Mouse (Mus musculus): ENCODE data around the gene Herc3. TPM values are rescaled to one million over a fixed set of nuclear protein-coding genes. Genes with fewer than 3 reads are reported as not detected.

Gene Herc3
- polyA plus RNA-seq, 1 experiment: 2.8 TPM

DNA sequence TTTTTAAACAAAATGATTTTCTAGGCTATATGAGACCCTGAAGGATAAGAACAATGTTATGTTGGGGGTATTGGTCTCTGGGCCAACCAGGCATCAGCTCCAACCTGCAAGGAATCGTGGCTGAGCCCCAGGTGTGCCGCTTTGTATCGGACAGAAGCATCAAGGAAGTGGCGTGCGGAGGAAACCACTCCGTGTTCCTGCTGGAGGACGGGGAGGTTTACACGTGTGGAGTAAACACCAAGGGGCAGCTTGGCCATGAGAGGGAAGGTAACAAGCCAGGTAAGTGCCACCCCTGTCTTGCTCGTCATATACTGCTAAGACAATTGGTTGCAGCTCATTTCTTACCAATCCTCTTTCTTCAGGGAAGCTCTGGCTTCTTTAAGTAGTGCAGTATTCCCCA is 12.3 kb downstream of the Herc3 start:
- H3K4me3 ChIP-seq (ENCODE audit: control insufficient read depth, low read depth, low read length): no peak overlapping the region
- TF ChIP-seq CTCF (IDR thresholded peaks at IDR 0.05; ENCODE audit: control insufficient read depth, insufficient read depth, insufficient replicate concordance, low read depth, low read length) (no peak), POLR2A (IDR thresholded peaks at IDR 0.05; ENCODE audit: control insufficient read depth, low read depth, low read length) (no peak)
- H3K4me1 ChIP-seq (ENCODE audit: control insufficient read depth, insufficient read depth, low read length): no peaks in the 10 kb centered on the region
- no peaks in the 10 kb centered on the region for H3K36me3 ChIP-seq (ENCODE audit: control insufficient read depth, insufficient read depth, low read length)
- H3K27ac ChIP-seq (ENCODE audit: control insufficient read depth, insufficient read depth, low read depth, low read length): no peak overlapping the region
- no peaks in the 10 kb centered on the region for H3K27me3 ChIP-seq (ENCODE audit: control insufficient read depth, insufficient read depth, low read length)

DNA sequence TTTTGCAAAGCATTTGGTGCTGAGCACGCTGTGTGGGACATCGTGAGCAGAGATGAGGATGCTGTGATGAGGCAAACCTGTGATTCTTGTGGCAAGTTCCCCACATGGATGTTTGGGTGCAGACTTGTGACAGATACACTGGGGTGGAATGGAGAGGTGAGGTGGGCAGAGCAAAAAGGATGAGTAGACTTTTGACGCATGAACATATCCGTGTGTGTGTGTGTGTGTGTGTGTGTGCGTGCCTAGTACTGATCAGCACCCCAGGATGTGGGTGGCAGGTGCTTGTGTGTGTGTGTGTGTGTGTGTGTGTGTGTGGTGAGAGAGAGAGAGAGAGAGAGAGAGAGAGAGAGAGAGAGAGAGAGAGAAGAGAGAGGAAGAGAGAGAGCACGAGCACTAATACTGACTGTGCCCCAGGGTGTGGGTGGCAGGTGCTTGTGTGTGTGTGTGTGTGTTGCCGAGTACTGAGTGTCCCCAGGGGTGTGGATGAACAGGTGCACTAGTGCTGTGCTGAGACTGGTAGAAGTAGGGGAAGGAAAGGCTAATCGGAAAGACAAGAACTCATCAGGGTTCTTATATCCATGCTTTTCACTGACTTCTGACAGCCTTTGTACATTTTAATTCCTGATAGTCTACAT is 13.0 kb downstream of the Herc3 start:
- Histone ChIP-seq H3K27ac (ENCODE audit: control insufficient read depth, insufficient read depth, low read depth, low read length) (no peak overlapping the region), H3K36me3 (ENCODE audit: control insufficient read depth, insufficient read depth, low read length) (no peaks in the 10 kb centered on the region), H3K4me3 (ENCODE audit: control insufficient read depth, low read depth, low read length) (no peak overlapping the region), H3K27me3 (ENCODE audit: control insufficient read depth, insufficient read depth, low read length) (no peaks in the 10 kb centered on the region), H3K4me1 (ENCODE audit: control insufficient read depth, insufficient read depth, low read length) (no peaks in the 10 kb centered on the region)
- TF ChIP-seq POLR2A (IDR thresholded peaks at IDR 0.05; ENCODE audit: control insufficient read depth, low read depth, low read length) (no peak), CTCF (IDR thresholded peaks at IDR 0.05; ENCODE audit: control insufficient read depth, insufficient read depth, insufficient replicate concordance, low read depth, low read length) (no peak)

DNA sequence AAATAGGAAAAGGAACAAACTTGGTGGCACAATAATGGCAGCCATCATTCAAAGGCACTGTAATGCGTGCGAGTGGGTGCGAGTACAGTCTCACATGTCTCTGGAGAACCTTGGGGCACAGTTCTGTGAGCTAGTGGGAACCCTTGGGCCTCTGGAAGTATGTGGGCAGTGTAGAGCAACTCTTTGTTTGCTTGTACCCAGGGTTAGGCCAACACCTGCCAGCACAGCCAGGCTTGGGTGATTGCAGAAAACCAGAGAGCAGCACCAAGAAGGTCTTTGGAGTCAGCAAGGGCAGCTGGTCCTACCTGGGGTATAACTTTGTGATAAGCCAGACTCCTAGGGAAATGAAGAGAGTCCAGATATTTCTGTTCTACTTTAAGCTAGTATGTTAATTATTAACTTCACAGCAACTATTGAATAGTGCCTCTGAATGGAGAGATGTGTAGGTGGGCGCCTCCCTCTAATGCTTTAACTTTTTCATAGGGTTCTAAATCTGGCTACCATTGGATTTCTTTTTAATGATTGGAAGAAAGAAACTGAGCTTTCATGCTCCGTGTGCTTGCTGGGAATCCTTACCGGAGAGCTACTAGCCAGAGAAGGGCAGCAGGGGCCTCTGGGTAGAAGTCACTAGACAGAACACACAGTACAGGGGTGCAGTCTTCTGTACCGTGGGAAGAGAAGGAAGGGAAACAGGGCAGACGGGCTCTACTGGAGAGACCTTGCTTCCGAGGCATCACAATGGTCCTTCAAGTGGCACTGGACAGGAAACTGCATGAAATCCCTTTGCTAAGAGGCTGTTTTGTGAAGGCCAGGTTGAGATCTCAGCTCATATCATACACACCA is 15.8 kb downstream of the Herc3 start:
- Histone ChIP-seq H3K36me3 (ENCODE audit: control insufficient read depth, insufficient read depth, low read length) (no peaks in the 10 kb centered on the region), H3K4me3 (ENCODE audit: control insufficient read depth, low read depth, low read length) (no peak overlapping the region), H3K27me3 (ENCODE audit: control insufficient read depth, insufficient read depth, low read length) (no peaks in the 10 kb centered on the region), H3K27ac (ENCODE audit: control insufficient read depth, insufficient read depth, low read depth, low read length) (no peak overlapping the region), H3K4me1 (ENCODE audit: control insufficient read depth, insufficient read depth, low read length) (no peaks in the 10 kb centered on the region)
- TF ChIP-seq POLR2A (IDR thresholded peaks at IDR 0.05; ENCODE audit: control insufficient read depth, low read depth, low read length): no peak
- TF ChIP-seq CTCF (IDR thresholded peaks at IDR 0.05; ENCODE audit: control insufficient read depth, insufficient read depth, insufficient replicate concordance, low read depth, low read length): no peak

DNA sequence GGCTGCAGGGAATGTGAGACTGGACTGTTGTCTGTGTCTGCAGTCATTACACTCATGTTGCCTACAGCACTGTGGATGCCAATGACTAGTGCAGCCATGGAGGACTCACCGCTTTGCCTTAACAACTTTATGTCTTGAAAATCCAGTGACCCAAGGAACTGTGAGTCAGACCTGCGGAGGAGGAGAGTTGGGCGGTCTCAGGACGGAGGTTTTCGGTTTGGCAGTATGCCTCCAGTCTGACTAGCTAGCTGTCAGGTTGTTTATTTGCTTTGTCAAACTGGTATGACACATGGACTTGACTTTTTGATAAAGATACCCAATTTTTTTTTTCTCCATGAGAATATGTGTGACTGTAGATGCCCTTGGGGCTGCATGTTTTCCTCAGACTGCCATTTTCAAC is 16.6 kb downstream of the Herc3 start:
- Histone ChIP-seq H3K27ac (ENCODE audit: control insufficient read depth, insufficient read depth, low read depth, low read length) (no peak overlapping the region), H3K36me3 (ENCODE audit: control insufficient read depth, insufficient read depth, low read length) (no peaks in the 10 kb centered on the region), H3K4me3 (ENCODE audit: control insufficient read depth, low read depth, low read length) (no peak overlapping the region), H3K4me1 (ENCODE audit: control insufficient read depth, insufficient read depth, low read length) (no peaks in the 10 kb centered on the region), H3K27me3 (ENCODE audit: control insufficient read depth, insufficient read depth, low read length) (no peaks in the 10 kb centered on the region)
- TF ChIP-seq CTCF (IDR thresholded peaks at IDR 0.05; ENCODE audit: control insufficient read depth, insufficient read depth, insufficient replicate concordance, low read depth, low read length): no peak
- no peak for TF ChIP-seq POLR2A (IDR thresholded peaks at IDR 0.05; ENCODE audit: control insufficient read depth, low read depth, low read length)

- H3K4me3 ChIP-seq (ENCODE audit: control insufficient read depth, low read depth, low read length): no peak overlapping the region
- H3K27me3 ChIP-seq (ENCODE audit: control insufficient read depth, insufficient read depth, low read length): no peaks in the 10 kb centered on the region
- H3K4me1 ChIP-seq (ENCODE audit: control insufficient read depth, insufficient read depth, low read length): no peaks in the 10 kb centered on the region
- TF ChIP-seq CTCF (IDR thresholded peaks at IDR 0.05; ENCODE audit: control insufficient read depth, insufficient read depth, insufficient replicate concordance, low read depth, low read length) (no peak), POLR2A (IDR thresholded peaks at IDR 0.05; ENCODE audit: control insufficient read depth, low read depth, low read length) (no peak)
- no peak overlapping the region for H3K27ac ChIP-seq (ENCODE audit: control insufficient read depth, insufficient read depth, low read depth, low read length)
- H3K36me3 ChIP-seq (ENCODE audit: control insufficient read depth, insufficient read depth, low read length): no peaks in the 10 kb centered on the region
Observed at GRCm38 (mm10) chr6:58849356-58849755, 18.1 kb downstream of the Herc3 start.

DNA sequence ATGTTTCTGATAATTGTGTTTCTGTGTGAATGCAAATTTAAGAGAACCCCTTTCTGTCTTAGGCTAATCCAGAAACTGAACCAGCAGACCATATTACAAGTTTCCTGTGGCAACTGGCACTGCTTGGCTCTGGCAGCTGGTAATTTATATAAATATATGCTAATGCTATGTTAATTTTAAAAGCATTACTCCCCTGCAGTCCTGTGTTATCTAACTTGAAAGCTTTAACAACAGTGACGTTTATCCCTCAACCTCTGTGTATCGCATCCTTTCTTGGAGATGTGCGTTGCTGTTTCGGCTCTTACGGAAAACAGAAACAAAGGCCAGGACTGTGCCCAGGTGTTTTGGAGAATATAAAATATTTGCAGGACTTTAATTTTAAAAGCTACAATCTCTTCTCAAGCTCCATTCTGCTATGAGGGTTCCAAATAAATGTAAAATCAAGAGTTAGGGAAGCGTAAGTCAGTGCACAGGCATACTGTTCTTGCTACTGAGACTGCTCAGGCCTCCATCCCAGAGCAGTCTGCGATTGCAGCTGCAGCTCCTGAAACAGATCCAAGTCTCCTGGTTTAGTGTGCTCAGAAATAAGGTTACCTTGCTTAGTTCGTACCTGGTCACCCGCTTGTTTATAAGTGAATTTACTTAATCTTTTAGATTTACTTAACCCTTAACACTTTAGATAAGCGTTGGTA is 24.6 kb downstream of the Herc3 start:
- H3K36me3 ChIP-seq (ENCODE audit: control insufficient read depth, insufficient read depth, low read length): no peaks in the 10 kb centered on the region
- no peak overlapping the region for H3K4me3 ChIP-seq (ENCODE audit: control insufficient read depth, low read depth, low read length)
- TF ChIP-seq POLR2A (IDR thresholded peaks at IDR 0.05; ENCODE audit: control insufficient read depth, low read depth, low read length) (no peak), CTCF (IDR thresholded peaks at IDR 0.05; ENCODE audit: control insufficient read depth, insufficient read depth, insufficient replicate concordance, low read depth, low read length) (no peak)
- no peak overlapping the region for H3K27ac ChIP-seq (ENCODE audit: control insufficient read depth, insufficient read depth, low read depth, low read length)
- no peaks in the 10 kb centered on the region for H3K4me1 ChIP-seq (ENCODE audit: control insufficient read depth, insufficient read depth, low read length)
- H3K27me3 ChIP-seq (ENCODE audit: control insufficient read depth, insufficient read depth, low read length): no peaks in the 10 kb centered on the region

DNA sequence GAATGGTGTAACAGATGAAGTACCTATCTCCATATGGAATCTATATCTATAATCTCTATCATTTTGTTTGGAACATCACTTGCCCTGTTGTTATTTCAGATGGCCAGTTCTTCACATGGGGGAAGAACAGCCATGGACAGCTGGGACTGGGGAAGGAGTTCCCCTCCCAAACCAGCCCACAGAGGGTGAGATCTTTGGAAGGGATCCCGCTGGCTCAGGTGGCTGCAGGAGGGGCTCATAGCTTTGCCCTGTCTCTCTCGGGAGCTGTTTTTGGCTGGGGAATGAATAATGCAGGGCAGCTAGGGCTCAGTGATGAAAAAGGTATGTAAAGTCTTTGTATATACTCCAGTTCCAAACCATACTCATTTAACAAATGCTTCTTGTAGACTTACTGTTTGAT is 25.2 kb downstream of the Herc3 start:
- TF ChIP-seq CTCF (IDR thresholded peaks at IDR 0.05; ENCODE audit: control insufficient read depth, insufficient read depth, insufficient replicate concordance, low read depth, low read length): no peak
- no peak for TF ChIP-seq POLR2A (IDR thresholded peaks at IDR 0.05; ENCODE audit: control insufficient read depth, low read depth, low read length)
- Histone ChIP-seq H3K27ac (ENCODE audit: control insufficient read depth, insufficient read depth, low read depth, low read length) (no peak overlapping the region), H3K36me3 (ENCODE audit: control insufficient read depth, insufficient read depth, low read length) (no peaks in the 10 kb centered on the region), H3K4me1 (ENCODE audit: control insufficient read depth, insufficient read depth, low read length) (no peaks in the 10 kb centered on the region), H3K4me3 (ENCODE audit: control insufficient read depth, low read depth, low read length) (no peak overlapping the region), H3K27me3 (ENCODE audit: control insufficient read depth, insufficient read depth, low read length) (no peaks in the 10 kb centered on the region)
